In genomic region chr7:19935171-19935751, GRCm38 (mm10) we compare ENCODE assay signal across 10 mouse cellular contexts. TPM values are rescaled to one million over a fixed set of nuclear protein-coding genes. Genes with fewer than 3 reads are reported as not detected.
DNase-seq lines count a peak whose midpoint lies in the region; ATAC-seq lines count a peak whose summit lies in the region.
"Had no signal": no experiment of that assay in that cellular context is flagged by ENCODE, and none has a peak within 500 bp of the region (broad histone marks: within the 10 kb centered on the region; RNA-seq: fewer than 3 reads in every experiment).

No protein-coding gene starts in this region.

- peak overlapping the region; percentile 63 for H3K27ac ChIP-seq in heart, embryonic 12.5 days (ENCODE audit: poor library complexity, severe bottlenecking)
- H3K27ac ChIP-seq in hindbrain, embryonic 10.5 days = no peak overlapping the region

- ATAC-seq in CD4-positive, CD25-positive, alpha-beta regulatory T cell, adult 4 months = peak; percentile 13
- no peak for ATAC-seq in heart, embryonic 12.5 days (ENCODE audit: insufficient number of reproducible peaks, low FRiP score)

- peak; percentile 64 for DNase-seq in 3134 (ENCODE audit: extremely low read depth, insufficient read length, low spot score)
- DNase-seq in lung, postnatal 4 days = peak; percentile 45 to 53
- DNase-seq in hindbrain, embryonic 10.5 days (ENCODE audit: low spot score) = no peak
- no peak for DNase-seq in adrenal gland, postnatal 36 days
- no peak for DNase-seq in cerebellum, adult 11-12 months
- DNase-seq in frontal cortex, postnatal 36 days (ENCODE audit: low spot score in 2 of 2) = no peak
- DNase-seq: adrenal gland, postnatal 14 days; gastrocnemius, postnatal 36 days had no signal

- H3K36me3 ChIP-seq in heart, embryonic 12.5 days = no peaks in the 10 kb centered on the region
- H3K36me3 ChIP-seq in hindbrain, embryonic 10.5 days = no peaks in the 10 kb centered on the region

- H3K4me1 ChIP-seq in heart, embryonic 12.5 days (replicated peaks) = peaks cover 54% of the 10 kb centered on the region
- H3K4me1 ChIP-seq in hindbrain, embryonic 10.5 days (replicated peaks) = 0 out of 2 replicates have a peak, but pooled peaks cover 4% of the 10 kb centered on the region

- 0 out of 2 replicates have a peak, but pooled peaks cover 5% of the 10 kb centered on the region for H3K27me3 ChIP-seq in heart, embryonic 12.5 days (replicated peaks)
- H3K27me3 ChIP-seq in hindbrain, embryonic 10.5 days (ENCODE audit: insufficient read depth, poor library complexity, severe bottlenecking) = no peaks in the 10 kb centered on the region

- no peak overlapping the region for H3K9ac ChIP-seq in heart, embryonic 12.5 days

- no peaks in the 10 kb centered on the region for H3K9me3 ChIP-seq in heart, embryonic 12.5 days (replicated peaks)
- 0 out of 2 replicates have a peak, but pooled peaks cover 2% of the 10 kb centered on the region for H3K9me3 ChIP-seq in hindbrain, embryonic 10.5 days

- WGBS in heart, embryonic 12.5 days = 59% methylated on average over 20 of the region's 20 CpGs
- WGBS in hindbrain, embryonic 10.5 days = 85% methylated on average over 20 of the region's 20 CpGs

- H3K4me2 ChIP-seq in heart, embryonic 12.5 days = no peak overlapping the region; the same call in 1 of the 2 replicates

- H3K4me3 ChIP-seq in heart, embryonic 12.5 days = no peak overlapping the region
- no peak overlapping the region for H3K4me3 ChIP-seq in hindbrain, embryonic 10.5 days

RNA-seq across cellular contexts. Expression of gene Pvr, which starts 14.3 kb away (rescaled TPM):
- polyA plus RNA-seq in CD4-positive, CD25-positive, alpha-beta regulatory T cell, adult 4 months (2017; shearing (Covaris generic)) = 10 to 100 TPM; 22.2 to 24.7 TPM
- 15.7 and 16.0 TPM in 2 replicates for polyA plus RNA-seq in heart, embryonic 12.5 days (2016; fragmentation: Nextera tagmentation; extraction: Ambion mirVana)
- polyA plus RNA-seq in hindbrain, embryonic 10.5 days (2016; fragmentation: Nextera tagmentation; extraction: Ambion mirVana) = 4.4 and 5.4 TPM in 2 replicates
- 10 to 100 TPM; 28.8 to 33.7 TPM for total RNA-seq in adrenal gland, postnatal 36 days (2021)

RNA-seq across cellular contexts. Expression of gene Igsf23, which starts 15.3 kb away (rescaled TPM):
- 10 to 100 TPM; 11.1 to 17.6 TPM for polyA plus RNA-seq in CD4-positive, CD25-positive, alpha-beta regulatory T cell, adult 4 months (2017; shearing (Covaris generic))
- polyA plus RNA-seq in heart, embryonic 12.5 days (2016; fragmentation: Nextera tagmentation; extraction: Ambion mirVana) = 1.0 and 1.2 TPM in 2 replicates
- 0.21 and 0.41 TPM in 2 replicates for polyA plus RNA-seq in hindbrain, embryonic 10.5 days (2016; fragmentation: Nextera tagmentation; extraction: Ambion mirVana)
- not detected for total RNA-seq in adrenal gland, postnatal 36 days (2021)
- total RNA-seq: gastrocnemius, postnatal 36 days had no signal

RNA-seq across cellular contexts. Expression of gene Ceacam20, which starts 30.0 kb away (rescaled TPM):
- not detected for polyA plus RNA-seq in CD4-positive, CD25-positive, alpha-beta regulatory T cell, adult 4 months (2017; shearing (Covaris generic))
- 0.42 TPM in 1 of 2 replicates, not detected in the other for polyA plus RNA-seq in heart, embryonic 12.5 days (2016; fragmentation: Nextera tagmentation; extraction: Ambion mirVana)
- polyA plus RNA-seq in hindbrain, embryonic 10.5 days (2016; fragmentation: Nextera tagmentation; extraction: Ambion mirVana) = not detected in 2 replicates
- total RNA-seq in adrenal gland, postnatal 36 days (2021) = not detected
- total RNA-seq: adrenal gland, postnatal 14 days; gastrocnemius, postnatal 36 days had no signal

RNA-seq across cellular contexts. Expression of gene Ceacam19, which starts 47.5 kb away (rescaled TPM):
- polyA plus RNA-seq in CD4-positive, CD25-positive, alpha-beta regulatory T cell, adult 4 months (2017; shearing (Covaris generic)) = not detected
- polyA plus RNA-seq in heart, embryonic 12.5 days (2016; fragmentation: Nextera tagmentation; extraction: Ambion mirVana) = not detected in 2 replicates
- polyA plus RNA-seq in hindbrain, embryonic 10.5 days (2016; fragmentation: Nextera tagmentation; extraction: Ambion mirVana) = not detected in 2 replicates
- not detected for total RNA-seq in adrenal gland, postnatal 36 days (2021)
- total RNA-seq: adrenal gland, postnatal 14 days; gastrocnemius, postnatal 36 days had no signal

RNA-seq across cellular contexts. Expression of gene Nlrp9b, which starts 56.0 kb away (rescaled TPM):
- not detected for polyA plus RNA-seq in CD4-positive, CD25-positive, alpha-beta regulatory T cell, adult 4 months (2017; shearing (Covaris generic))
- not detected in 2 replicates for polyA plus RNA-seq in heart, embryonic 12.5 days (2016; fragmentation: Nextera tagmentation; extraction: Ambion mirVana)
- not detected in 2 replicates for polyA plus RNA-seq in hindbrain, embryonic 10.5 days (2016; fragmentation: Nextera tagmentation; extraction: Ambion mirVana)
- not detected for total RNA-seq in adrenal gland, postnatal 36 days (2021)
- total RNA-seq: adrenal gland, postnatal 14 days; gastrocnemius, postnatal 36 days had no signal

Comparison
In these comparisons a context has a peak if more than half of its experiments do, and no peak if none do; other contexts are left out.
1. DNase-seq: peak in 3134 (single experiment) and lung, postnatal 4 days (2 of 2); none in hindbrain, embryonic 10.5 days (single experiment), adrenal gland, postnatal 36 days (0 of 2), cerebellum, adult 11-12 months (single experiment) and frontal cortex, postnatal 36 days (0 of 2).